Mouse (Mus musculus) adrenal gland, postnatal 10 days (tissue): ENCODE measurements around the gene Selenbp2. TPM values are rescaled to one million over a fixed set of nuclear protein-coding genes. Genes with fewer than 3 reads are reported as not detected.
"Not testable (repeated sequence)": the region's sequence is repeated elsewhere in the genome, so short reads cannot be mapped to it uniquely, and the experiment has no call there.

Experiments
- DNase-seq: peaks from one replicate; pipeline ENCODE4 v3.0.0; 2021; ENCODE audit warnings: mixed read lengths
- long read RNA-seq, 2 experiments: library from polyadenylated mRNA; stranded (forward); transcript quantifications; one replicate each; pipeline ENCODE4 v2.0.0; 2021
- total RNA-seq, 2 experiments: library from RNA; stranded (reverse); gene quantifications; 2 replicates each; pipeline ENCODE4 v1.2.3; 2021

The Selenbp2 gene
- total RNA-seq = 10 to 100 TPM; 12.8 to 26.9 TPM
- long read RNA-seq, experiment 1, transcript Selenbp2-201 (12 exons, 1,719 nt) = major isoform, 36 of 44 reads
- long read RNA-seq, experiment 1, partial matches to known transcripts = 4 of 44 reads
- long read RNA-seq, experiment 1, other reads (novel, unspliced or antisense) = 4 of 44 reads
- long read RNA-seq, experiment 2, partial matches to known transcripts = 1 of 7 reads
- long read RNA-seq, experiment 2, other reads (novel, unspliced or antisense) = 2 of 7 reads

- DNase-seq = no peak
Observed at GRCm38 (mm10) chr3:94693329-94693825, at the start of gene Selenbp2. TSS of gene Selenbp2 (plus strand) at chr3:94693556.

GRCm38 (mm10) chr3:94648755-94649590, 44.4 kb upstream of the Selenbp2 start:
- DNase-seq = peak; percentile 35

GRCm38 (mm10) chr3:94650409-94650808, 42.9 kb upstream of the Selenbp2 start:
- no peak for DNase-seq

DNA sequence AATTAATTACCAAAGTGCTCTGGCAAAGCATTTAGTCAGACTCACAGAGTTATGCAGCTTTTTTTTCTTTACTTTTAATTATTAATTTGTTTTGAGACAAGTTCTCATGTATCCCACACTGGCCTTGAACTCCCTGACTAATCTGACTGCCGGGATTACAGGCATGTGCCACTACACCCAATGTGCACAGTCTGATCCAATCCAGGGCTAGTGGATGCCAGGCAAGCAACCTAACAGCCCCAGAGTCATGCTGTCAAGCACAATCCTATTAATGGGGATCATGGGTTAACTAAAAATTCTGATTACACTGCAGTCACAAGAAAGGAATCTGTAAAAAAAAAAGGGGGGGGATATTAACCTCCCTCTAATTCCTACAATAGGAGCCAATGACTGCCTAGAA, 39.4 kb upstream of the Selenbp2 start:
- not testable (repeated sequence) for DNase-seq

DNA sequence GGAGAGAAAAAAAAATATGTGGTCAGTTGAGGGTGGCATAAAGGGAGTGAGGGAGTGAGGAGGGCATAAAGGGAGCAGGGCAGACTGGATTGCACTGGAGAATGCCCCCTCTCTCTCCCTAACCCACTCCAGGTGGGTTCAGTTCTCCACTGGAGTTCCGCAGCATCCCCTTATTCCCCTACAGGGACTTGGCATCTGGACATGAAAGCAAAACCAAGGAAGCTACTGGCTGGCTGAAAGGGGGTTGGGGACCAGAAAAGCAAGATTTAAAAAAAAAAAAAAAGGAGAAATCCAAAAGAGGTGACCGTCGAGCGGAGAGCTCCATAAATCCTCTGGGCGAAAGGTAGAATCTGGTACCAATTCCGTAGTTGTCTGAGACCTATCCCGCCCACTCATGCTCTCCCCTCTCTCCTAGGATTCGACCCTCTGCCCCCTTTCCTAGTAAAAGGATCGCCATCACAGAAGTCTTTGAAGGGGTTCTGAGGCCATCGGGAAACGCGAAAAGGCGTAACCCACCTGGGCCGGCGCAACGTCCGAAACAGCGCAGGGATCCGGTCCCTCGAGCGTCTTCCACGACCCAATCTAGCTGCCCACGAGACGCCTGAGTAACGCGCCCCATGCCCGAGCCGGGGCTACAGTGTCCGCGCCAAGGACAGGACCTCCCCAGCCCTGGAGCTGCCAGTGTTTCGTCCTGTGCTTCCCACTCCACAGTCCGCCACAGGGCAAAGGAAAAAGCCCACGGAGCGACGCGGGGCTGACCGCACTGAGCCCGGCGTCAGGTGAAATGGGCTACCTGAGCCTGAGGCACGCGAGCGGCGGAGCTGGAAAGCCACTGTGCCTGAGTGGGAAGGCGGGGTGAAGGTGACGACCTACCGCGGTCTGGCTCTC, 35.3 kb upstream of the Selenbp2 start:
- not testable (repeated sequence) for DNase-seq

DNA sequence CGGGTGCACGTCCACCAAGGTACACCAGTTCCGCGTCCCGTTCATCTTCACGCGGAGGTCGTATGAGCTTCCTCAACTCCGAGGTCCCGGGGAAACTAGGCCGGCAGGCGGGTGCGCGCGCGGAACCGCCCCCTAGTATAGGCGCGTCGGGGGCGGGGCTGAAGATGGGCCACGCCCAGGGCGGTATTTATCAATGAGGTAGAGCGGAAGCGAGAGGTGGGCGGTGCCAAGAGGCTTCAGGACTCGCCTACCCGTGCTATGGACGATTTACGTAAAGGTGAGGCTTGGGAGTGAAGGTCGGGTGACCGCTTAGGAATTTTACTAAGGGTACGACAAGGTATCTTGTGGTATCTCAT, 34.6 kb upstream of the Selenbp2 start, which contains the start of gene Tuft1:
TSS of gene Tuft1 (minus strand) at position 133 of the 356 bp plus-strand sequence.
- peak; percentile 86 for DNase-seq

GRCm38 (mm10) chr3:94659142-94659748, 34.1 kb upstream of the Selenbp2 start:
- peak; percentile 19 for DNase-seq

- DNase-seq = not testable (repeated sequence)
Observed at GRCm38 (mm10) chr3:94660841-94661240, 32.5 kb upstream of the Selenbp2 start.

DNA sequence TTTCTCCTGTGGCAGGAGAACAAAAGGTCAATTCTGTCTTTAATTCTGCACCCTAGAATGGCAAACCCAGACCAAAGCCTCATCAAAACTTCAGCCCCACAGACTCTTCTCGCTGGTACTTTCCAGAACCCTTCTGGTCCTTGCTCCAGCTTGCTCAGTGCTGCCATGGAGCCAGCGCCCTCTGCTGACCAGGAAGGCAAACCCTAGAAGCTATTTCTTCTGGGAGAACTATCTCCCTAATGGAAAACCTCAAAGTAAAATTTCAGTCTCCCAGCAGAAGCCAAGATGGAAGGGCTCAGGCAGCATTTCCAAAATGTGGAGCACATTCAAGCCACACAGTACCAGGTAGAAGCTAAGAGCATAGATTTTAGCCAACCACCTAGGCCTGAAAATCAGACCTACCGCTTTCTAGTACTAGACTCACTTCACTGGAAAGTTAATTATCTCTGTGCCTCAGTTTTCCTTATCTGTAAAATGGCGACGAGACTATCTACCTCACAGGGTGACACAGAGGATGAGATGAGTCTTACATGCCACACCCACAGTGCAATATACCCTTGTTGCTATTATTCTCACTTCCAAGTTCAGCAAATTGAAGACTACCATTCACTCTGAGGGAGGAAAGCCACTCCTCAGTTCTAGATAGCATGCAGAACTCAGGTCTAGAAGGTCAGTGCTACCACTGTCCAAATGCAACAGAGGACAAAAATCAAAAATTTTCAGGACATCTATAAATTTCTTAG, 28.1 kb upstream of the Selenbp2 start:
- not testable (repeated sequence) for DNase-seq

DNA sequence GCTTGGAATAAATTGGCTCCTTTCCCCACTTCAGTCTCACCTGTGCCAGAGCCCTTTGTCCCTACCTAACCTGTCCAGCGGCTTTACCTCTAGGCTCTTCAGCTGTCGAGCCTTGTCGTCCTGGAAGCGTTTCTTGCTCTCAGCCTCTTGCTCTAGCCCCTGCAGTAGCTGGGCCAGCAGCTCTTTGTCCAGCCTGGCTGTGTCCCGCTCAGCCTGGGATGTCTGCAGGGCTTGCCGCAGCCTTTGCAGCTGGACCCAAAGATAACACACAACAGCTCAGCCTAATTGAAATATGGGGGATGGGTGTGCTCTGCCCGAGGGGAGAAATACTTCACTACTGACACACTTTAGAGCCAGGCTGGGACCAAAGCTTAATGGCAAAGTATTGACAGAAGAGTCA, 27.5 kb upstream of the Selenbp2 start:
- DNase-seq = not testable (repeated sequence)

DNA sequence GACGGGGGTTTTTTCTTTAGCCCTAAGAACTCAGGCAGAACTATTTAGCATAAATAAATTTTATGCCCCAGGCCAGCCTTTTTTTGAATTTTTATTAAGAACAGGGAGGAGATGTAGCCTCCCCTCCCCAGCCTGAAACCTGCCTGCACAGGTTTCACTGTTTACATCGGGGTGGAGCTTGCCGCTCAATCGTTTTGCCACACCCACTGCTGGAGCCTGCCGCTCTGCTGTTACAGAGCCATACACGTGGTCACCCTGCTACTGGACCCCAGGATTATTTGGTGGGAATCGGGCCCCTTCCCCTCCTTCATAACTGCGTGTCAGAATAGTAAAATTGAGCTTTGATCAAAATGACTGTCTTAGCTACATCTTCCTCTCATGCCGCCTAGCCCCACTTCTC, 18.3 kb upstream of the Selenbp2 start:
- DNase-seq = not testable (repeated sequence)

DNA sequence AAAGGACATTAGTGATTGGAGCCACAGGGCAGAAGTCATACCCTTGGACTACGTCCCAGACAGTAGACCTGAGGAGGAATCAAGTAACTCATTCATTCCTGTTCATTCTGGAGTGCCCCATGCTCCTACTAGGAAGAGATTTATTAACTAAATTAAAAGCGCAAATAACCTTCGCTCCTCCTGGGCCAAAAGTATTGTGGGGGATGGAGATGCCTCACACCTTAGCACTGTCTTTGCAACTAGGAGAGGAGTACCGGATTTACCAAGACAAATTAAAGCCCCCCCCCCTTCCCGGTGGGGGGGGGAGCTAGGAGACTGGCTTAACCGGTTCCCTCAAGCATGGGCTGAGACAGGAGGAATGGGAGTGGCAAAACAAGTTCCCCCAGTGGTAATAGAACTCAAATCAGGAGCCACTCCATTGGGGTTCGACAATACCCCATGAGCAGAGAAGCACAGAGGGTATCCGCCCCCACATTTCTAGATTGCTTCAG, 14.0 kb upstream of the Selenbp2 start:
- no peak for DNase-seq

DNA sequence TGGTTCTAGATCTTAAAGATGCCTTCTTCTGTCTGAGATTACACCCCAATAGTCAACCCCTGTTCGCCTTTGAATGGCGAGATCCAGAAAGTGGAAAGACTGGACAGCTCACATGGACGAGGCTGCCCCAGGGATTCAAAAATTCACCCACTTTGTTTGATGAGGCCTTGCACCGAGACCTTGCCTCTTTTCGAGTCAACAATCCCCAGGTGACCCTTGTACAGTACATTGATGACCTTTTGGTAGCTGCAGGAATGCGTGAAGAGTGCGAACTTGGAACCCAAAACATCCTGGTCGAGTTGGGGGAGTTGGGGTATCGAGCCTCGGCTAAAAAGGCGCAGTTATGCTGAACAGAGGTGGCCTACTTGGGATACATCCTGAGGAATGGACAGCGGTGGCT, 13.3 kb upstream of the Selenbp2 start:
- not testable (repeated sequence) for DNase-seq

GRCm38 (mm10) chr3:94680783-94681182, 12.6 kb upstream of the Selenbp2 start:
- DNase-seq = no peak

GRCm38 (mm10) chr3:94683646-94684045, 9.7 kb upstream of the Selenbp2 start:
- DNase-seq = no peak

DNA sequence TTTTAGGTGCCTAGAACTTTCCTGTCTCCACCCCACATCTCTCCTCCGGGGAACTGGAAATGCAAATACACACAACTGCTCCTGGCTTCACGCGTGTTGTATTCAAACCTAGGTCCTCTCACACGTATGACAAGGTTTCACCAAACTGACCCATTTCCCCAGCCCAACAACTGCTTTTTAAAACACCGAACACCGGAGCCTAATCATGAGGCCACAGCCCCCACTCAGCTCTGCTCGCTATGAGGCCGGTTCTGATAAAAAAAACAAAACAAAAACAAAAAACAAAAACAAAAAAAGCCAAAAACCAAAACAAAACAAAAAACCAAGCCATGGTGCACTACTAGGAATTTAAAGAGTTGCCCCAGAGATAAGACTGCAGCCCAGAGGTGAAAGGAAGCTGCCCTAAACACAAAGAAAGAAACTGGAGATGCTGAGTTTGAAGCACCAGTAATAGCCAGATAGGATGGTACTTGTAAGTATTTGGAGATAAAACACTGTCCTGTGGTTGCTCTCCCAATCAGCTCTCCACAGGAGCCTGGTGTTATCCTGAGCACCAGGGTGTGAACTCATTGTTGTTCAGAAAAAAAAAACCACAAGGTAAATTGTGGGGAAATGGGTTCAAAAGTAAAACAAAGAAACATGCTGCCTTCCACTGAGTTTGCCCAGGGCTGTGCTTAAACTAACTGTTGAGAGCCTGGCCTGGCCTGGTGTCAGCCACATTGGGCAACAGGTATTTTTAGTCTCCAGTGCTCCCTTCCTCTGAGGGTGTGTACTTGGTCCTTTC, 7.2 kb upstream of the Selenbp2 start:
- DNase-seq = not testable (repeated sequence)

- DNase-seq = not testable (repeated sequence)
Observed at GRCm38 (mm10) chr3:94688698-94689097, 4.7 kb upstream of the Selenbp2 start.

GRCm38 (mm10) chr3:94689195-94689594, 4.2 kb upstream of the Selenbp2 start:
- DNase-seq = not testable (repeated sequence)

GRCm38 (mm10) chr3:94690162-94690561, 3.2 kb upstream of the Selenbp2 start:
- DNase-seq = not testable (repeated sequence)
